Mouse (Mus musculus) small intestine, adult 2 months (tissue): ENCODE results near the gene Pigq.

Experiments
- CTCF ChIP-seq: fragments of 200-500 bp; IDR thresholded peaks from 2 replicates; pipeline ENCODE4 v1.5.1; 2012; ENCODE audit warnings: low read depth, mild to moderate bottlenecking, control low read depth, inconsistent platforms, low read length, moderate library complexity, mixed read lengths; ENCODE audit not compliant: insufficient replicate concordance, insufficient read length; ENCODE audit errors: extremely low read depth
- POLR2A ChIP-seq: fragments of 200-500 bp; IDR thresholded peaks from 2 replicates; pipeline ENCODE4 v1.6.1; 2012; ENCODE audit warnings: low read depth, mild to moderate bottlenecking, control low read depth, inconsistent platforms, low read length, moderate library complexity

- no peak for TF ChIP-seq POLR2A
- no peak for TF ChIP-seq CTCF
Measured at GRCm38 (mm10) chr17:25957586-25958051, 12.9 kb upstream of the Pigq start.
